Mouse (Mus musculus) retina, postnatal 7 days (tissue): Measurements from ENCODE around the gene Pars2.

Experiments
- DNase-seq: peaks from one replicate; pipeline ENCODE4 v3.0.0-alpha.2; 2012; ENCODE audit warnings: low read depth, low spot score

Pars2 gene

DNA sequence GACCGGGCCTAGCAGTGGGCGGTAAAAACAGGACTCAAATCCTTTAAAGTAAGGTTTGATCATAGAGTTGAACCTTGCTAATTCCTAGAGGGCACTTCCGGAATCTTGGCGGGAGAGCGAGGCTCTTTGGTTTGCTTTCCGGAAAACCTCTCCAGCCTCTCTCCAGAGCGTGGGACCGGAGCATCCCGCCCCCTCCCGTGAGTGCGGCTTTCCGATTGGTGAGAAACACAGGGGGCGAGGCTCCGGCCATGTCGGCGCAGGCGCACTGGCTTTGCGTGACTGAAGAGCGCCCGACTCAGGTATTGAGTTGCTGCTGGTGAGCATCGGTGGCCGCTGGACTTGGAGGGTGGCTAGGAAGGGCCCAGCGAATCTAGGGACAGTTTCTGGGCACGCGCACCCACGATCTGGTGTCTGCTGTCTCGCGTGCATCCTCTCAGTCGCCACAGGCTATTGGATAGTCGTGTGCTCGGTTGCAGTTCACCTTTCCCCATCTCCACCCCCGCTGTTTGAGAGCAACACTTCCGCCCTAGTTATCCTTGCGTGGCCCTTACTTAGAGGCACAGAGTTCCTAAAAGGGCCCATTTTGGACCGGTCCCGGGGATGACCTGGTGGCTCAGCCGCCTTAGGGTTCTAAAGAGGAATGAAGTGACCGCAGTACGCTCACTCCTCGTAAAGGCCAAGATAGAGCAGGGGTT, at the start of gene Pars2:
Pars2 (plus strand) TSS at position 237 of the 695 bp plus-strand sequence.
- peak; percentile 97 for DNase-seq

DNA sequence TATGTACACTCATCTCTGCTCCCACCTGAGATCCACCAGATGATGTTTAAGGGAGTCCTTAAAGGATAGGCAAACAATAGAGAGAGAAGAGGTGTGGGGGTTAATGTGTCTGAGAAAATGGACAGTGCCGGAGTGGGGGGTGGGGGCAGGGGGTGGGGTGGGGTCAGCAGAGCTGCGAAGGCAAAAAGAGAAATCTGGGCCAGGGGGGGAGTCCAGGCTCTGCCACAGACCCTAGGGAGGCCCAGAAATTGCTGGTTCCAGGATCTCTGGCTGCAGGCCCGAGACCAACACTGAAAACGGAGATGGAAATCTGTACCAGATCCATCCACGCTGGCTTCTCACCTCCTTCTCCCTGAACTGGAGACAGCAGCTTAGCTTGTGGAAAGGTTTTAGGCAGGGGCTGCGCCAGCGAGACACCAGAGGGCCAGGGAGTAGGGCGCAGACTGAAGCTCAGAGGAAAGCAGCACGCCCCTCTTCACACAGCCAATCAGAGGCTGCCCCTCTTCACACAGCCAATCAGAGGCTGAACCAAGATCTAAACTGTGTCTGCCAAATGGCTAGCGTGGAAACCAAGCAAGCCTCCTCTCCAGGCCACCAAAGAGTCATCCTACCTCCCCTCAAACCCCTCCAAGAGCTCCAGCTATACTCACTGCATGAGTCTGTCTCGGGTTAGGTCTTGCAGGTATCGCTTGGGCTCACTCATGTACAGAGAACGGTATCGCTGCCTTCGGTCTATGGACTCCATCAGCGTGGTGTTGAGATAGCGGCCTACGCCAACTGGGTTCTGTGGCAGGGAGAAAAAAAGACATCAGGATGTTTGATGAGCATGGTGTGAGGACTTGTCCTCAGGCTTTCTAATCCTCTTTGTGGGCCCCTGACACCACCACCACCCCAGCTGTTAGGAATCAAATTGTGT, 44.0 kb upstream of the Pars2 start:
- DNase-seq = no peak

DNA sequence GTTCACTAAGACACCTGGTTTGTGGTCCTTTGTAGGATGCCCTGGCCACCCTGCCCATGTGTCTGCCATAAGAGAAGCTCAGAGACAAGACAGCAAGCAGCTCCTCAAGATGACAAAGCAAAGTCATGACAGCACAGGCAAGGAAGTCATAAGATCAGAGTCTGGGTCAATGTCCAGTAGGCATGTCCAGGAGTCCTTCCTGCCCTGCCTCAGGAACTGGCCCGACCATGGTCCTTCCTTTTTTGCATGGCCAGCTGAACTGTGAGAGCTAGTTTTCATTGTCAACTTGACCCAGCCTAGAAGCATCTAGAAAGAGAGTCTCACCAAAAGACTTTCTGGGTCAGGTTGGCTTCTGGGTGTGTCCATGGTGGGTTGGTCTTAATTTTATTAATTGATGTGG, 43.0 kb upstream of the Pars2 start:
- DNase-seq = no peak

- DNase-seq = no peak
Measured at GRCm38 (mm10) chr4:106613105-106613504, 37.8 kb upstream of the Pars2 start.

- DNase-seq = no peak
Measured at GRCm38 (mm10) chr4:106613560-106613959, 37.3 kb upstream of the Pars2 start.

- peak; percentile 54 for DNase-seq
Measured at GRCm38 (mm10) chr4:106614180-106614797, 36.6 kb upstream of the Pars2 start.

DNA sequence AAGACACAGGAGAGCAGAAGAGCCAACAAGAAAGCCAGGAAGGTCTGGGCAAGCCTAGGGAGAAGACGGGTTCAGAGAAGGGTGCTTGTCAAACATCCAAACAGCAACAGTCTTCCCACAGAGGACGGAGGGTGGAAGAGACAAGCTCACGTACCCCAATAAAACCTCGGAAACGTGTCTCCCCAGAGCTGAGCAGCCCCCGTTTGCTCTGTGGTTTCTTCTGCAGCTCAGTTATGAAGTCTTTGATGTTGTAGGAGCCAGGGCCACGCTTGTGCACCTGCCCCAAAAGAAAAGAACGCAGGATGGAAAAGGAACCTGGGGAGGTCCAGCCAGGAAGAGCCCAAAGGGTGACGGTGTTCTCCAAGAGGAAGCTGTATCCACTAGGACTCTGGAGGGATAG, 36.0 kb upstream of the Pars2 start:
- DNase-seq = no peak

DNA sequence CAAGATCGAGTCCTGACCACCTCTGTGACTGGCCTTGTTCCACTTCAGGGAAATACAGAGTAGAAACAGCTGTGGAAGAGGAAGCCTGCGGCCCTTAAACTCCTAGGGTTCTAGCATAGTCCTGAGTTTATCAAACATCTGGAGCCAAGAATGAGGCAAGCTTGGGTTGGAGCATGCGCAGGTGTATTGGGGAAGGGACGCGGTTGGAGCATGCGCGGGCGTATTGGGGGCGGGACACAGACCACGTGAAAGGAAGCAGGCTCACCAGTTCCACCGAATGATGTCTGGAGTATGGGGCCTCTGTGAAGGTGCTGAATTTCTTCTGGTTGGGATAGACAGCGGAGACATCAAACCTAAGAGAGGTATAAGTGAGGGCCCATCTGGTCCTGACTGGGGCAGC, 35.2 kb upstream of the Pars2 start:
- DNase-seq = no peak

GRCm38 (mm10) chr4:106617056-106617455, 33.8 kb upstream of the Pars2 start, which contains the start of gene Lexm:
Lexm (minus strand) TSS chr4:106617241.
- no peak for DNase-seq

DNA sequence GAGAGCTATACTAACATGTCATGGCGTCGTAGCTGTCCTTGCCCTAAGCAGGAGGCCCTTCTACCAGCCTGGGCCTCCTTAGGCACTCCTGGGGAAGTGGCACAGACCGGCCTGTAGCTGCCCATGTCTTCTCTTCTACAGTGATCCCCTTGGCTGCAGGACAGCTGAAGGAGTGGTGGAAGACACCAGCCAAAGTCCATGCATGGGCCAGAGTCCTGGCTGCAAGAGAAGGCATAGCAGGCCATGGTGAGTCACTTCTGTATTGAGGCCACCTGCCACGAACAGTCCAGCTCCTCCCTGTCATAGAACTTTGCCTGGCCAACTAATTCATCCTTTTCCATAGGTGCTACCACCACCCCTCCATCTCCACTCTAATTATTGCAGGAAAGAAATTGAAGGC, 32.0 kb upstream of the Pars2 start:
- no peak for DNase-seq

DNA sequence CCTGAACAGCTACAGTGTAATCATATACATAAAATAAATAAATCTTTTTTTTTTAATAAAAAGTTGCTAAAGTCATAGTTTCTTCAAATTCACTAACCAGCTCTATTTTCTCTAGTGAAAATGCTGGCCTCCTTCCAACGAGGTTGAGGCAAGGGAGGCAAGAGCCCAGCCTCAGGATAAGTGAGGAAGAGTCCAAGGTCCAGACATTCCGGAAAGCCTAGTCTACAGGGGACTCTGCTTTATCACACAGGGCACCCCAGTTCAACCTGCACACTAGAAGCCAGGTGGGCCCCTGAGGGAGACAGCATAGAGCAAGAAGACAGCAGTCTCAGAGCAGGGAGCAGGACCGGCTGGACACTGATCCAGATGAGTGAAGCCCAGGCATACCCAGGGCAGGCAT, 29.4 kb upstream of the Pars2 start:
- no peak for DNase-seq

DNA sequence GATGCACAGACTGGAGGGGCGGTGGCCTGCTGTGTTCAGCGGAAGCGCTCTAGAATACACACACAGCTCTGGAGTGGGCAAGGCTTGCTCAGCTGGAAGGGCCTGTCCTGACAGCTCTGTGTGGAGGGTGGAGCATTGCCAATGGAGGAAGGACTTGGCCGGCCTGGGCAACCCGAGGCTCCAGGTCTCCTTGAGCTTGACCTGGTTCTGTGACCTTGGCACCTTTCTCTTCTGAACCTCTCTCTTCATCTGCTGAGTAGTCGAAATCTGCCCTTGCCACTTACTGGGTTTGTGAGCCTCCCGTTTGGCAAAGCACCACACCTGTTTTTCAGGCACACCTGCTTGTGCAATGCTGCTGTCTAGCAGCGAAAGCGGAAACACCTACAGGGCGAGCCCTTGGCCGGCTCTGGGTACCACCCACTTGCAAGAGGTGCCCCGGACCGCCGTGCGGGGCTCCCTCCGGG, 28.8 kb upstream of the Pars2 start, which contains the start of gene Ttc22:
Ttc22 (plus strand) TSS at position 403 of the 464 bp plus-strand sequence.
- DNase-seq = no peak

- DNase-seq = no peak
Measured at GRCm38 (mm10) chr4:106622712-106623111, 28.2 kb upstream of the Pars2 start.

- DNase-seq = no peak
Measured at GRCm38 (mm10) chr4:106624271-106624670, 26.6 kb upstream of the Pars2 start.

DNA sequence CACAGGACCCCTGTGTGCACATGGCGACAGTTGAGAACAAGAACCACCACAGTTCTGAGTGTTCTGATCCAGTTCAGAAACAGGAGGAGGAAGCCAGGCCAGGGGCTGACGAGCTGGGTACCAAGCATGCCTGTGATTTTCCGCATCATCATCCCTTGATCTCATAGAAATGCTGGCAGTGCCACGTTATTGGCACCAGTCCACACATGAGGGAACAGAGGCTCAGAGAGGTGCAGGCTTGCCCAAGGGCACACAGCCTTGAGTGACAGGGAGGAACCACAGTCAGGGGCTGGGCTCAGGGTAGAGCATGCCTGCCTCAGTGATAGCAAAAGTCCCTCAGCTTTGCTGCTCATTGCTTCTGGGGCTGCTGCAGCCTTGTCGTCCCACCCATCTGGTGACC, 23.1 kb upstream of the Pars2 start:
- no peak for DNase-seq

GRCm38 (mm10) chr4:106628650-106629360, 22.1 kb upstream of the Pars2 start:
- DNase-seq = no peak

DNA sequence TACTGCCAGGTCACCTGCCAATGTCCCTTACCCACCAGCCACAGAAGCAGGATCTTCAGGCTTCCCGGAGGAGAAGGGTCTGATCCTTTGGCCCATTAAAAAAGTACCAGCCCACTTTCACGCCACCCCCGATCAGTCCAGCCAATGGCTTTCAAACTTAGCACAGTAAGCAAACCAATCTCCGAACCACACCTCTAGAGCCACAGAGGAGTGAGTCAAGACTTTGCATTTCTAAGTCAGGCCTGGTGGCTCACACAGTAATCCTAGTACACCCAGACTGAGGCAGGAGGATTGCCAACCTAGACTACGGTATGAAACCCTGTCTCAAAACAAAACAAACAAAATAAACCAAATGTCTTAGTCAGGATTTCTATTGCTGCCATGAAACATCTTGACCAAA, 21.5 kb upstream of the Pars2 start:
- DNase-seq = no peak

- DNase-seq = no peak
Measured at GRCm38 (mm10) chr4:106630333-106631220, 20.3 kb upstream of the Pars2 start.

DNA sequence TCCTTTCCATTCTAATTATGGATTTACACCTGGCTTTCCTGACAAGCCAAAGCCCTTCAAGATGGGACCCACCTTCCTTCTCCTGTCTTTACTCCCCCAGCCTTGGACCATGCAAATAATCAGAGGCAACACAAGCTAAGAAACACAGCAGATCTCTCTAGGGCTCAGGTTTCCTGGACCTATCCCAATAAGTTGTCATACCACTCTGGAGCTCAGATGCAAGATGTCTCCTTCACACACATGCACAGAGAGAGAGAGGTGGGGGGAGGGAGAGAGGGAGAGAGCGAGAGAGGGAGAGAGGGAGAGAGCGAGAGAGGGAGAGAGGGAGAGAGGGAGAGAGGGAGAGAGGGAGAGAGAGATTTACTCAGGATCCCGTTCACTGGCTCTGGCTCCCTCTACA, 18.6 kb upstream of the Pars2 start:
- no peak for DNase-seq

- no peak for DNase-seq
Measured at GRCm38 (mm10) chr4:106633281-106634085, 17.4 kb upstream of the Pars2 start.
